Mouse (Mus musculus): ENCODE data around the gene Pot1a. TPM values are rescaled to one million over a fixed set of nuclear protein-coding genes. Genes with fewer than 3 reads are reported as not detected.

The Pot1a gene
- 10 to 100 TPM in 1 of 2 experiments, 1 to 10 TPM in 1; 9.0 to 10.5 TPM for total RNA-seq (2021)
- long read RNA-seq, experiment 1, partial matches to known transcripts: 0 of 4 reads
- long read RNA-seq, experiment 1, other reads (novel, unspliced or antisense): 2 of 4 reads
- long read RNA-seq, experiment 2, partial matches to known transcripts: 0 of 2 reads
- long read RNA-seq, experiment 2, other reads (novel, unspliced or antisense): 0 of 2 reads

DNA sequence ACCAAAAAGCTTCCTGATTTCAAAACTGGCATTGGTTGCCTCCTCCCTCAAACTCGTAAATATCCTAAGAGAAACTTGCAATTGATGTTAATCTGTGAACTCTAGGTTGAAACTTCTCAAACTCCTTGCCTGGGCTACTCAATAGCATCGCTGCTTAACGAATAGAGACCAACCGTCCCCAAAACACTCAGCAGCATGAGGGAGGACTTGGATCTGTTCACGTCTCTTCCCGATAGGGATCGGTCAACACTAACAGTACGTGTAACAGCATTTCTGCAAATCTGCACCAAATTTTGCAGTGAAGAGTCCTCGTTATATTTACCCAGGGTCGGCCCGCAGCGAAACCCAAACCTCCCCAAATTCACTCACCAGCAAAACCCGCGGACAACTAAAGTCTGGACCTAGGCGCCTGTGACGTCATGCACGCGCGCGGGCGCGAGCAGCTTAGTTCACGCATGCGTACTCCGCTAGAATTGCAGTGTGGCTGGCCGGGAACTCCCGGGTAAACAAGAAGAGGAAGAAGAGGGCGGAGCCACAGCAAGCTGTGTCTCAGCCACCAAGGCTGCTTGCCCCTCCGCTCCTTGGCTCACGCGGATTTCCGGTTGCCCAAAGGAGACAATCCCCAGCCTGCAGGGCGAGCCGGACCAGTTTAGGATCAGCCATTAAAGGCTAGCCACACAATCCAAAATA lies at the start of gene Pot1a:
Gene Pot1a, minus strand, starts transcription at position 441 of the 690 bp plus-strand sequence.
- peak; percentile 95 for DNase-seq

DNA sequence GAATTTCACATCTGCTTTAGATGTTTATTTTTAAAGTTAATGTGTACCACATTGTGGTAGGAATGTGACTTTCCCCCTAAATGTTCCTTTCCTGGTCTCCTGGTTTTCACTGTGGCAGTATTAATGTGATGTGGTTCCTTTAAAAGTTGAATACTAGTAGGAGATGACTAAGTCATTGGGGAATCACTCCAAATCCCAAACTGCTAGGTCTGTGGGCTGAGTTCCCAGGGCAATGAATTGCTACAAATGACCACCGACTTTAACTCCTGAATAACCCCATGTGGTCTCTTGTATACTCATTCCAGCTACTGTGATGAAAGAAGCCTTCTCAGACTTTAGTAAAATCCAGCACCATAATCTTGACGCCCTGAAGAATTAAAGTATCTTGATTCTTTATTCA lies 27.2 kb upstream of the Pot1a start:
- no peak for DNase-seq

- no peak for DNase-seq
Observed at GRCm38 (mm10) chr6:25806021-25806420, 3.0 kb downstream of the Pot1a start.

GRCm38 (mm10) chr6:25802269-25802668 lies 6.8 kb downstream of the Pot1a start:
- no peak for DNase-seq

DNA sequence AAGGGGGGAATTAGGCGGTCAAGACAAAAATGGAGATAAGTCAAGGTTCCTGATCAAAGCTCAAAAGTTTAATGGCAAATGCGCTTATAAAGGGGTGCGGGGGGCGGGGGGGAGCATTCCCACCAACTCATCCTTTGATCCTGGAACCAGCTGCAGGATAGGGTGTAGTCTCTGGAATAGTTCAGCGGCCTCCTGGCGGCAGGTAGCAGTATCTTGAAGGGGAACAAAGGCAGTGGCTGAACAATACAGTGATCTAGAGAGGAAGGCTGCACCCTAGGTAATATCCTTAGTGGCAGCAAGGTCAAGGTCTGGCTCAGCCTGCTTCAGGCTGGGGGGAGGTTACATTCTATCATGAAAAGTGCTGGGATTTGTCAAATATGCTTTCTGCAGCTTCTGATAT lies 7.8 kb downstream of the Pot1a start:
- no peak for DNase-seq

- no peak for DNase-seq
Observed at GRCm38 (mm10) chr6:25768238-25768637, 40.8 kb downstream of the Pot1a start.

DNA sequence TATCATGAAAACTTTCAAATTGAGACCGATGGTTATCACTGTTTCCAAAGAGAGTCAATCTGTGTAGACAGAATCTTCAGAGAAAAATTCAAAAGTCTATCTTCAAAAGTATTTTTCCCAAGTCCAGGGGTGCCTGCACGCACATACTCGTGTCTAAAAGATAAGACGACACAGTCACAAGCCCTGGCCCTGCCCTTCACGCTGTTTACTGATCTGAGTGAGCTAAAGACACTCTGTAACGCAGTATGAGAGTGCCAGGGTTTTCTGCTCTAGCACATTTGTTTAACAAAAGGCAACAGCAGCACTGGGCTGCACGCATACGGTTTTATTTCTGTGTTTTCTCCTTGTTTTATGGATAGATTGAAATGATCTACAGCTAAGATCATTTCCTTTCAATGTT lies 41.5 kb downstream of the Pot1a start:
- DNase-seq: no peak

DNA sequence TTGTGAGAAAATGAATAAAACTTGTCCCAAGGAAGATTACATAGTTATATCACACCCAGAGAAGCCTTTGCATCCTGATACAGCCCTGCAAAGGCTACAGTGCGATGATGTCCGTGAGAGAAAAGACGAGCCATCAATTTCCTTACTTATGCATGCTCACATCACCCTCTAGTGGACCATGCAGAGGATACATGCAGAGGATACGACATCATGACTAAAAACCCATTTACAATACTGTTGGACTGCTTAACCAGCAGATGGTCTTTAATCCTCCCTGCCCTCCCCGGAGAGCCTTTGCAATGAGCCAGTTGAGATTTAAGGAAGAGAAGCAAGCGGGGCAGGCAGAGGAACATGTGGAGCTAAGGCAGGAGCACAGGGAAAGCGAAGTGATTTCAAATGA lies 42.0 kb downstream of the Pot1a start:
- peak; percentile 6 for DNase-seq

DNA sequence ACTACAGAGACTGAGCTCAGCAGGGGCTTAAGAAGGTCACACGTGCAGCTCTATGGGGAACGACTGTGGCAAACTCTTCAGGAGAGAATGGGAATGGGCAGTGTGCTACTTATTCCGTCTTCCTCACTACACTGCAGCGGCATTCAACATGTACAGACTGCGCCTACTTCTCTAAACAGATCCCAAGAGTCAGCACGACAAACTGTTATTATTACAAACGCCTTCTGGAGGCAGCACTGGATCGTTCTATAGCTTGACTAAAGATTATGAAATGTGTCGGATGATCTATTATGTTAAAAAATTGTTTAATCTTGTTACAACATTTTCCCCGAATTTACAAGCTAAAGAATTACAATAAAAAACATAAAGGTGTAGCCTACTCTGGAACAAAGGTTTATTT lies 42.8 kb downstream of the Pot1a start:
- DNase-seq: no peak

DNA sequence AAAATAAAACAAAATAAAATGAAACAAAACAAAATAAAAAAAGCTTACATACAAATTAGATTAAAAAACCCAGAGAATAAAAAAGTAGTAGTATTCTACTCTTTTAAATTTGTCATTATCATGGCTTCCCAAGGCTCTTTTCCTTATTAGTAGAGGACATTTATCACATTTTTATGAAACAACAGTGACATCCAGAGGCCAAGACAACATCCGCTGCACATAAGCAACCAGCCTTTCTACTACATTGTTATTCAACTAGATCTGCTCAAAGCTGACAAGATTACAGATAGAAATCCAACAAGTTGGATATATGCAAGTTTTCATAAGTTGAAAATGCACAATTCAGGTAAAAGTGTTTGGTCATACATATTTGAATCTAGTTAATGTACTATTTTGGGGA lies 56.4 kb downstream of the Pot1a start:
- no peak for DNase-seq

DNA sequence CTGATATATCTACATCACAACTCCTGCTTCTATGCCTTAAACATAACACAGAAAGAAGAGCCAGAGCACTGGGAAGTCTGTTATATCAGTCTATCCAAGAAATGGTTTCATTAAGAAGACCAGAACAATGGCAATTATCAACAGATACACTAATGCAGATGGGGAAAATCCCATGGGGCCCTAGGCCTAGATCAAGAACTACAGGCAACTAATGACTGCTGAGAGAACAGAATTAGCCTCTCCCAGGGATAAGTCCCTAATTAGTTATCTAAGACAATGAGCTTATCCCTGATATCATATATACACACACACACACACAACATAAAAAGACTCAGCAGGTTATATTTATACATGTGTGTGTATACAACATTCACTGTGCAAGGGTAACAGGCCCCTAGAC lies 72.5 kb downstream of the Pot1a start:
- DNase-seq: no peak

- no peak for DNase-seq
Observed at GRCm38 (mm10) chr6:25726560-25726959, 82.5 kb downstream of the Pot1a start.

DNA sequence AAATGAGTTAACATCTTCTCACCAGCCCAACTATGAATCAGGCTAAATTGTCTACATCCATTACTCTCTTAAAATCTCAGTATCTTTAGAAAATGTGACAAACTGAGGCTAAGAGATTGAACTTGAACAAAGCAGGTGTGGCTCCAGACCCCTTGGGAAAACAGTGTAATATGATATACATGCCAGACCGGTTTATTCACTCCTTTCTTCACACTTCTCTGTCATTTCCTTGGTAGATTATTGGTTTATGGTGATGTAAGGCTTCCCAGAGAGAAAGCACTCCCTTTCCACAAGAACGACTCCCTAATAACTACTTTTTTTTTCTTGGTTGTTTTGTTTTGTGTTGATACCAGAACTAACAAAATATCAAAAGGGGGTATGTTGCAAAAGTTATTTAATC lies 98.4 kb downstream of the Pot1a start:
- no peak for DNase-seq

DNA sequence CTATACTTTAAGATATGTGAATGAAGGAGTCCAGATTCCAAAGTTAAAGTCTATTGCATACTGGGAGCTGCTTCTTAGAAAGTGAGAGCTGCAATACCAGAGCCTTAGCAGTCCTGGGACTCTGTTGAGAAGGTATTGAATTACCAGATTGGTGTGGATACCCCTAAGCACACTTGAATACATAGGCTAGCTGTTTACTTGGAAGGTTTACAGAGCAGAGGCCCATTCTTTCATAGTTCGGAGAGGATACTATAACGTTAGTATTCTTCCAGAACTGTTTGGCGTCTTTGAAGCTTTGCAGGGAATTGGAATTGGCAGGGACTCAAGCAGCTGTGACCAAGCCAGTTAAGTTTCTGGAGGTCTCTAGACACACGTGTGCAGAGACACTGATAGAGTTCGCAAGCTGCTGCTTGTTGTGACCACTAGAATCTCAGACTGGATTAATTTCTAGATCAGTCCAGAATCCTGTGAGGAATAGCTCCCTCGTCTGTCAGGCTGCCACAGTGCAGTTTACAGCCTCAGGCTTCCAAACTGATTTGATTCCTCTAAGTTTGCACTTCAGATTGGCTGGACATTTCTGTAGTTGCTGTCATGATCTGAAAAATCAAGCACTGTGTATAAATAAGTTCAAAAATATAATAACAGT lies 99.7 kb downstream of the Pot1a start:
- peak; percentile 37 for DNase-seq

DNA sequence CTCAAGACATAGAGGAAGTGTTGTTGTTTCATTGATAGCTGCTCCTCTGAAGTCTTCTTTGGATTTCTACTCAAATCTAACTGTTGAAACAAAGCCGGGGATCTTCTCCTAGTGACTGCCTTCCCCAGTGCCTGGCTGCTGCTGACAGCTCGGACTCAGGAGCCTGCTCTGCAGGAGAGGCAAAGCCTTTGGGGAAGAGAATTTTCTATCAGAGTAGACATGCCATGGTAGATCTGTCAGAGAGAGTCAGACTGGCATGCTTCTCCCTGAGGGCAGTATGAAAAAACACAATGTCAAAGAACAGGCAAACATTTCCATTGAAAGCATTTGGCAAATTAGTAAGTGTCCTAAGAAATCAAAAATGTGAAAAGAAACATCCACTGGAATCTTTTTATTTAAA lies 109.1 kb downstream of the Pot1a start:
- DNase-seq: no peak

Other genes starting within 250 kb of the Pot1a start
- gene Gpr37, start 118.5 kb downstream of the Pot1a start, total RNA-seq (2021): under 1 TPM; 0.28 to 0.41 TPM

Measured in gastrocnemius, postnatal 10 days (tissue).